Mouse (Mus musculus) lung, adult 2 months (tissue): ENCODE data around the gene Diexf. TPM values are rescaled to one million over a fixed set of nuclear protein-coding genes. Genes with fewer than 3 reads are reported as not detected.

Experiments
- DNase-seq: peaks from one replicate; pipeline ENCODE4 v3.0.0; 2022
- H3K4me1 ChIP-seq: fragments of 200-500 bp; 2 replicates; pipeline ENCODE4 v1.6.1; 2011; ENCODE audit warnings: low read length; ENCODE audit not compliant: control insufficient read depth, insufficient read depth
- H3K4me3 ChIP-seq: fragments of 200-500 bp; replicated peaks from 2 replicates; pipeline ENCODE3; 2011; ENCODE audit warnings: low read depth, mild to moderate bottlenecking, control low read depth, low read length; ENCODE audit errors: extremely low read depth
- CTCF ChIP-seq: fragments of 200-500 bp; IDR thresholded peaks from 2 replicates; pipeline ENCODE4 v1.5.1; 2011; ENCODE audit warnings: mild to moderate bottlenecking, low read length, control low read depth; ENCODE audit not compliant: insufficient read depth
- POLR2A ChIP-seq: fragments of 200-500 bp; IDR thresholded peaks from 2 replicates; pipeline ENCODE4 v1.6.1; 2011; ENCODE audit warnings: low read depth, mild to moderate bottlenecking, control low read depth, low read length, borderline replicate concordance; ENCODE audit errors: extremely low read depth
- WGBS: fragments of 180-500 bp; shearing (Covaris S2); methylation state at CpG from one replicate; pipeline ENCODE4 v1.1.7; 2018; 5-methylcytosine and 5-hydroxymethylcytosine counted together
- polyA plus RNA-seq: library from polyadenylated mRNA; depleted of rRNA; stranded (reverse); fragments of >200 nt; gene quantifications from 2 replicates; pipeline ENCODE4 v1.2.3, GENCODE M21; 2012; rRNA removed

The Diexf gene
- 9.9 and 14.1 TPM in 2 replicates for polyA plus RNA-seq

- Histone ChIP-seq H3K4me1 (peaks cover 2% of the 10 kb centered on the region; the same call in 1 of the 2 replicates), H3K4me3 (peak within 1 kb of the TSS; percentile 67)
- peak; percentile 95 for DNase-seq
- TF ChIP-seq CTCF (peak; percentile 89), POLR2A (peak; percentile 74; the same call in 1 of the 2 replicates)
- under 1% methylated on average over 61 of the region's 61 CpGs for WGBS
These were observed at the start of gene Diexf for GRCm38 (mm10) chr1:193129786-193130455. Gene Diexf, minus strand, starts transcription at chr1:193130272.

- Histone ChIP-seq H3K4me3 (no peak overlapping the region), H3K4me1 (peaks cover 10% of the 10 kb centered on the region; the same call in 1 of the 2 replicates)
- no peak for DNase-seq
- no peak for TF ChIP-seq POLR2A
- no peak for TF ChIP-seq CTCF
- 64% methylated on average over 13 of the region's 13 CpGs for WGBS
These were observed 44.2 kb upstream of the Diexf start for GRCm38 (mm10) chr1:193174143-193174733.

GRCm38 (mm10) chr1:193173810-193174129, 43.7 kb upstream of the Diexf start:
- Histone ChIP-seq H3K4me1 (peaks cover 10% of the 10 kb centered on the region; the same call in 1 of the 2 replicates), H3K4me3 (peak overlapping the region; percentile 89)
- DNase-seq, result no peak
- TF ChIP-seq CTCF, result no peak
- no peak for TF ChIP-seq POLR2A
- WGBS, result 13% methylated on average over 9 of the region's 9 CpGs

DNA sequence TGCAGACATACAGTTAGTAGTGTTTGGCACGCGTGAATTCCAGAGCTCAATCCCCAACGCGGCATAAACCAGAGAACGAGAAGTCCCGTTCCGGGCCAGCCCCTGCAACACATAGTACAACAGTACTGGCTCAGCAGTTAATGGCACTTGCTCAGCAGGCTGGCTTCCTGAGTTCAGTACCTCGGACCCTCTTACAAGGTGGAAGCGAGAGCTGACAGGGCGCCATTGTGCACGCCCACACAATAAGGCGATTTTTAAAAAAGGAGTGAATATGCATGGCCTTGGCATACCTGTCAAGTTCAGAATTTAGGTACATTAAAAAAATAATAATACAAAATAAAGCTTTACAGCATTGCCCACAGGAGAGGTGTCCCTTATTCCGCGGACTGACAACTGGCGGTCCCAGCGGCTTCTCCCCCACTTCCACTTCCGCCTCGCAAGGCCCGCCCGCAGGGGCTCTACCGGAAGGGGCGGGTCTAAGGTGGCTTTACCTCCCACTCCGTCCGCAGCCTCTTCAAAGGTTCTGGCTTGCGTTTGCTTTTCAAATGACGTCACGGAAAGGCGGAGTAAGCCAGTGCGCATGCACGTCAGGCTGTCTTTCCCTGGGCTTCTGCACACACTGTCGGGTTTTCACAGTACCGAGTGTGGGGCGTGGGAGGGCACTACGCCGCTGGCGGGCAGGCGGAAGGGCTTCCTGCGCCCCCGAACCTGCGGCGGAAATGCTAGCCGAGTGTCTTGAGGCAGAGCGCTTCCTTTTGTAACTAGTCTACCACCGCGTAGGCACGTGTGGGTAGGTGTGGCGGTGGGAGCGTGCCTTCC, 43.1 kb upstream of the Diexf start:
- WGBS, result under 1% methylated on average over 48 of the region's 48 CpGs
- TF ChIP-seq POLR2A (peak; percentile 91; the same call in 1 of the 2 replicates), CTCF (no peak)
- H3K4me3 ChIP-seq, result peak overlapping the region; percentile 93
- DNase-seq, result peak; percentile 96
- H3K4me1 ChIP-seq, result peaks cover 10% of the 10 kb centered on the region; the same call in 1 of the 2 replicates

DNA sequence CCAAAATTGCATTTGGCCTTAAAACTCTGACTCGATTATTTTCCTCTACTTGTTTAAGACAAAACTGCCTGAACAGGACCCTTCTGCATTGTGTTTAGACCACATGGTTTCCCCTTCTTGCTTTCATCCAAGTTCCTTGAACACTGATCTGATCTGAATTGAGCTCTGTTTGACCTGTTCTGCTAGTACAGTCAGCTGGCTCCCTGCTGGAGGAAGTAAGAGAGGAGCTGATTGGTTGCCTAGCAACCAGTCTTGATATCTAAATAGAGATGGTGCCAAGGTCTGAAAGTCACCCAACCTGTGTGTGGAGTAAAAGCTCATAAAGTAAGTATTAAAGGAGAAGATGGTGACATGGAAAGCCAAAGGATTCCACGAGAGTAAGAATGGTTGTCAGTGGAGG, 39.8 kb upstream of the Diexf start:
- no peak for DNase-seq
- Histone ChIP-seq H3K4me1 (peaks cover 8% of the 10 kb centered on the region; the same call in 1 of the 2 replicates), H3K4me3 (no peak overlapping the region)
- TF ChIP-seq POLR2A (no peak), CTCF (no peak)
- 33% methylated on average over 2 of the region's 2 CpGs for WGBS

DNA sequence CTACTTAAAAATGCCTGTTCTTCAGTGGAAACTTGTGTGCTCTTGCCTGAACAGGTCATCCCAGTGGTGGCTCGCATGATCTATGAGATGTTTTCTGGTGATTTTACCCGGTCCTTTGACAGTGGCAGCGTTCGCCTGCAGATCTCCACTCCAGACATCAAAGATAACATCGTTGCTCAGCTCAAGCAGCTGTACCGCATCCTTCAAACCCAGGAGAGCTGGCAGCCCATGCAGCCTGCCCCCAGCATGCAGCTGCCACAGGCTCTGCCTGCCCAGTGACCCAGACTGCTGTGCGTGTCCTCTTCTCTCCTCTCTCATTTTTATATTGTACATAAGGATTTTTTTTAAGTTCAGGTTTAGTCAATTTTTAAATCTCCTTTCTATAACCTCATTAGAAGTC, 39.2 kb upstream of the Diexf start:
- no peak overlapping the region for H3K4me3 ChIP-seq
- no peak for DNase-seq

GRCm38 (mm10) chr1:193167746-193168145, 37.7 kb upstream of the Diexf start, which contains the start of gene A130010J15Rik:
Gene A130010J15Rik, plus strand, starts transcription at chr1:193168046.
- no peak for TF ChIP-seq POLR2A
- no peak for TF ChIP-seq CTCF
- no peak for DNase-seq
- Histone ChIP-seq H3K4me3 (no peak within 1 kb of the TSS), H3K4me1 (peaks cover 5% of the 10 kb centered on the region; the same call in 1 of the 2 replicates)
- 90% methylated on average over 3 of the region's 3 CpGs for WGBS

More for the DNA sequence above, 39.2 kb upstream of the Diexf start:
- H3K4me1 ChIP-seq, result peaks cover 6% of the 10 kb centered on the region; the same call in 1 of the 2 replicates
- no peak for TF ChIP-seq POLR2A
- TF ChIP-seq CTCF, result no peak
- WGBS, result 69% methylated on average over 7 of the region's 7 CpGs

DNA sequence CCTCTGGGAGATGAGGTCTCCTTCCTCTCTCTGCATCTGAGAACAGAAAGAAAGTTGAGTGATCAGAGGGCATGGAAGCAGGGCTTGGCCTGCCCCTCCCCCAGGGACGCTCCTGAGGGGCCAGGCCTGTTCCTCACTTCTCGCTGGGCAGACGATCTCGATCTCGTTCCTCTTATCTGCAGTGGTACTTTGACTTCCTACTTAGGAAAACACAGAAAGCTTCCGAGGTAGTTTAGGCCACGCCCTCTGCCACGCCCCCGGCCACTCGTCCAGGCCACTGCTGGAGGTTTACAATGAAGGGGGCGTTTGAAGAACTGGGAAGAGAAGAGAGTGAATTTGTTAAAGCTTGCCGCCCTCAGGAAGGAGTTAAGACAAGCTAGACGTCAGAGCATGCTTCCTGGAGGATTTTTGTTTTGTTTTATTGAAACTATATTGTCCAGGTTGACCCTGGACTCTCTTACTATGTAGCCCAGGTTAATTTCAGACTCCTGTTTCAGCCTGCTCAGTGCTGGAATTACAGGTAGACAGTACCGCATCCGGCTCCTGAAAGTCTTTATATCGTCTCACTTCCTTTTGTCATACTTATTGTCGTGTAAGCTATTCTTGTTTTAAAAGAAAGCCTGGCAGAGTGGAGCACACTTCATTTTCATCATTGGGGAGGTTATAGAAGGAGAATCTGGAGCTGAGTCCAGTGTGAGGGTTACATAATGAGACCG, 30.4 kb upstream of the Diexf start:
- peaks cover 8% of the 10 kb centered on the region for H3K4me1 ChIP-seq
- no peak overlapping the region for H3K4me3 ChIP-seq
- TF ChIP-seq POLR2A, result no peak
- no peak for TF ChIP-seq CTCF
- DNase-seq, result peak; percentile 40
- 11% methylated on average over 18 of the region's 18 CpGs for WGBS

DNA sequence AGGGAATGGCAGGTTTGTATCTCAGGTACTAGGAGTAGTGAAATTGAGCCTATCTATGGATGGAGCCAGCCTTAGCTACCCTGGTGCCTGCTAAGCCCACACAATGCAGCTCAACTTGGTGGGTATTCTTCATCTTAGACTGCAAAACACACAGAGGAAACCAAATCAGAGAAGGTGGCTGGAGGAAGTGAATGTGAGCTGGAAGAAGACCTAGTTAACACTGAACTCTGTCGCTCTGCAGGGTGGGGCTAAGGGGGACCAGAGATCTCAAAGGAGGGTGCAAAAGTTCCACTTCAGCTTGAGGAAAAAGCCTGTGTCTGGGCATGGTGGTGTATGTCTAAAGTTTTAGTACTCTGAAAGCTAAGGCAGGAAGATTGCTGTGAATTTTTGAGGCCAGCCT, 29.5 kb upstream of the Diexf start:
- peaks cover 8% of the 10 kb centered on the region for H3K4me1 ChIP-seq
- TF ChIP-seq POLR2A (no peak), CTCF (no peak)
- no peak for DNase-seq
- WGBS, result 39% methylated on average over 1 of the region's 1 CpGs
- H3K4me3 ChIP-seq, result no peak overlapping the region
